Mouse (Mus musculus) midbrain, embryonic 10.5 days (tissue): Measurements from ENCODE around the gene Tnfrsf25. TPM values are rescaled to one million over a fixed set of nuclear protein-coding genes. Genes with fewer than 3 reads are reported as not detected.

Source experiments
- DNase-seq: peaks from one replicate; pipeline ENCODE4 v3.0.0-alpha.2; 2017; ENCODE audit warnings: low spot score
- H3K27ac ChIP-seq: fragments of 300-500 bp; sonication (generic); replicated peaks from 2 replicates; pipeline ENCODE4 v1.5.1; 2016; ENCODE audit warnings: mild to moderate bottlenecking
- H3K27me3 ChIP-seq: fragments of 300-500 bp; sonication (generic); 2 replicates; pipeline ENCODE4 v1.6.1; 2016; ENCODE audit warnings: low read depth, mild to moderate bottlenecking; ENCODE audit not compliant: poor library complexity, severe bottlenecking
- H3K36me3 ChIP-seq: fragments of 300-500 bp; sonication (generic); 2 replicates; pipeline ENCODE4 v1.6.1; 2016; ENCODE audit warnings: mild to moderate bottlenecking, moderate library complexity
- H3K4me1 ChIP-seq: fragments of 300-500 bp; sonication (generic); 2 replicates; pipeline ENCODE4 v1.6.1; 2016
- H3K4me3 ChIP-seq: fragments of 300-500 bp; sonication (generic); 2 replicates; pipeline ENCODE4 v1.5.1; 2016; ENCODE audit warnings: mild to moderate bottlenecking, moderate library complexity
- H3K9me3 ChIP-seq: fragments of 300-500 bp; sonication (generic); replicated peaks from 2 replicates; pipeline ENCODE4 v1.6.1; 2016; ENCODE audit warnings: mild to moderate bottlenecking
- WGBS: fragments of 180-500 bp; shearing (Covaris S2); methylation state at CpG from one replicate; pipeline ENCODE4 v1.1.7; 2016; 5-methylcytosine and 5-hydroxymethylcytosine counted together
- polyA plus RNA-seq: library from polyadenylated mRNA; unstranded; fragments of >200 nt; fragmentation: Nextera tagmentation; extraction: Ambion mirVana; gene quantifications from 2 replicates; pipeline ENCODE4 v1.2.1, GENCODE M21; 2016

Gene Tnfrsf25
- polyA plus RNA-seq, 1 experiment from 2014 or later = 0.47 TPM

DNA sequence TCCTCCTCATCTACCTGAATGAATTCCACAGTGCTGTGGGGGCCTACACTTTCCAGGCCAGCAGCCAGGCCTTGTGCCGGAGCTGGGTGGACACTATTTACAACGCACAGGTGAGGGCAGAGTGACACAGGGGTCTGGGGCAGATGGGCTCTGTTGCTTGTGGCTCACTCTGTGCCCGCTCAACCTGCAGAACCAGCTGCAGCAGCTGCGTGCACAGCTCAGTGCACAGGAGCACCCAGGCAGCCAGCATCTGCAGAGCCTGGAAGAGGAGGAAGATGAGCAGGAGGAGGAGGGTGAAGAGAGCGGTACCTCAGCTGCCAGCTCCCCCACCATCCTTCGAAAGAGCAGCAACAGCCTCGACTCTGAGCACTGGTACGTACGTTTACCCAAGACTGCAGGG is 3.4 kb upstream of the Tnfrsf25 start:
- 64% methylated on average over 9 of the region's 9 CpGs for WGBS
- Histone ChIP-seq H3K4me1 (peaks cover 44% of the 10 kb centered on the region), H3K9me3 (no peaks in the 10 kb centered on the region), H3K27ac (no peak overlapping the region), H3K36me3 (peaks cover 46% of the 10 kb centered on the region), H3K4me3 (no peak overlapping the region), H3K27me3 (peaks cover 97% of the 10 kb centered on the region)
- no peak for DNase-seq

GRCm38 (mm10) chr4:152114080-152114479 is 1.7 kb upstream of the Tnfrsf25 start:
- DNase-seq = no peak
- peaks cover 97% of the 10 kb centered on the region for H3K27me3 ChIP-seq
- peaks cover 38% of the 10 kb centered on the region for H3K36me3 ChIP-seq
- no peak overlapping the region for H3K27ac ChIP-seq
- no peak overlapping the region for H3K4me3 ChIP-seq
- 54% methylated on average over 16 of the region's 16 CpGs for WGBS
- H3K9me3 ChIP-seq = no peaks in the 10 kb centered on the region
- peaks cover 34% of the 10 kb centered on the region for H3K4me1 ChIP-seq

DNA sequence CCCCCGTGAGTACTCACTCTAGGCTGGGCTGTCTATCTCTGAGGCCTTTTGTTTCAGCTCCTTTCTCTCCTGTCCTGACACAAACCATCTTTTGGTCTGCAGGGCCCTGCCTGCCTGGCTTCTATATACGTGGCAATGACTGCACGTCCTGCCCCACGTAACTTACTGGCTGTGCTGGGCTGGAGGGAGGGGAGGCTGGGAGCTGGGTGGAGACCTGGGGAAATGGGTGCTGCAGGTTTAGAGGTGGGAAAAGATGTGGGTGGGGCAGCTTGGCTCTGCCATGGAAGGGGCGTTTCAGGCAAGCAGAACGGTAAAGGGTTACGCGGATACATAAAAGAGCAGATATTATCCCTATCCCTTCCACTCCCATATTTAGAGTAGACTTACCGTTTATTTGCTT is 1.8 kb downstream of the Tnfrsf25 start:
- 76% methylated on average over 9 of the region's 9 CpGs for WGBS
- Histone ChIP-seq H3K27ac (no peak overlapping the region), H3K4me1 (peaks cover 51% of the 10 kb centered on the region), H3K27me3 (peaks cover 100% of the 10 kb centered on the region), H3K9me3 (no peaks in the 10 kb centered on the region), H3K36me3 (peaks cover 18% of the 10 kb centered on the region), H3K4me3 (no peak overlapping the region)
- no peak for DNase-seq

DNA sequence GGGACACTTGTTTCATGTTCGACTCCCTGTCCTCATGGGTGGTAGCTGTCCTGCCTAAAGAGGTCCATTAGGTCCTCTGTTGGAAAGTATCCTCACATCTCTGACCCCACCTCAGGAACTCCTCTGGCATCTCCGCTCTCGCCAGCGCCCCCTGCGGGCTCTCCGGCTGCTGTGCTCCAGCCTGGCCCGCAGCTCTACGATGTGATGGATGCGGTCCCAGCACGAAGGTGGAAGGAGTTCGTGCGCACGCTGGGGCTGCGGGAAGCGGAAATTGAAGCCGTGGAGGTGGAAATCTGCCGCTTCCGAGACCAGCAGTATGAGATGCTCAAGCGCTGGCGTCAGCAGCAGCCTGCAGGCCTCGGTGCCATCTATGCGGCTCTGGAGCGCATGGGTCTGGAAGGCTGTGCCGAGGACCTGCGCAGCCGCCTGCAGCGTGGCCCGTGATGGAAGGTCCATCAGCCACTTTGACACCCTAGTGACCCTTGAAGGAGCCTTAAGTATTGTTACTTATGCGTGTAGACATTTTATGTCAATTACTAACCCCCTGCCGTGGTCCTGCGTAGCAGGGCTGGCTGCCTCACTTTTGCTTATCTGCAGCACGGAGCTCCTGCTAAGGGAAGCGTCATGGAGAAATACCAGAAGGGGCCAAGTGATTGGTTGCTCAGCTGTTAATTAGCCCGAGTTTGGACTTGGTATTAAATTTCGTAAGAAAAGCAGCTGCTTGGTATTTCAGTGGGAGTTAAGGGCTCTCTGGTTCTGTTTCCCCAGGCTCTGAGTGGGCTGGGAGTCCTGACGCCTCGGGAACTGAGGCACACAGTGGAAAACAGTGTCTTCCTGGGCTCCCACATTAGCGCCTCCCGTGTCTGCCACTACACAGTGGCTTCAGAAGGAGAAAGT is 3.9 kb downstream of the Tnfrsf25 start:
- Histone ChIP-seq H3K36me3 (peaks cover 5% of the 10 kb centered on the region), H3K27me3 (peaks cover 100% of the 10 kb centered on the region), H3K9me3 (no peaks in the 10 kb centered on the region), H3K4me1 (peaks cover 46% of the 10 kb centered on the region), H3K27ac (no peak overlapping the region), H3K4me3 (peak overlapping the region; percentile 40)
- 2% methylated on average over 39 of the region's 39 CpGs for WGBS
- DNase-seq = peak; percentile 69

DNA sequence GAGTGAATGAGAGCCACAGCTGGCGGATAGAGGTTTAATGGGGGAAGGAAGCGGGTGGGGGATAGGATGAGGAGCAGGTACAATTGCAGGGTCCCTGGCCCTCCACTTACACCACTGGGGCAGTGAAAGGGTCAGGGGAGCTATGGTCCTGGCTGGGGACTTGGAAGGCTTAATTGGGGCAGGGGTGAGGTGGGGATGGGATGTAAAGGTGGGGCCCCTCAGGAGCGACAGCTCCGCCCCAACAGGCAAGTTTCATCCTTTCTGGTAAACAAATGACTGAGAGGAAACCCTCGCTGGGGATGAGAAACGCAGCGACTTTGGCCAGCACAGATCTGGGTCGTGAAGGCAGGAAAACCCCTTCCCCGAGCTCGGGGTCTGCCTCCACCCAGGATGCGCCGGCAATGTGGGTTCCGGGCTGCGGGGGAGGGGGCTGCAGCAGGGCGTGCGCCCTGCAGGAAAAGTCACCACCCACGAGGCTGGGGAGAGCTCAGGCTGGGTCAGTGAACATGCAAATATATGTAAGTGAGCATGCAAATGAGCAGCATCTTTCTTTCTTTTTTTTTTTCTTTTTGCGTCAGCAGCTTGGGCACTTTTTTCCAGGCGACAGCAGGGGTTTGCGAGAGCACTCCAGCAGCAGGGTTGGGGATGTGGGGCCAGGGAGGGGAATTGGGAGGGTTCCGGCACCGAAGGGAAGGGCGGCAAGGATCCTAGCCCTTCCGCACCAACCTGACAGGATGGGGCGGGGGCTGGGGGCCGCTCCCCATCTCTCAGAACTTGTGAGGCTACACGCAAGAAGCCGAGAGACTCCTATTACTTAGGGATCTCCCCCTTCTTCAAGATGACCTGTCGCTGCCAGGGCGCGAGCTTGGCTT is 4.8 kb downstream of the Tnfrsf25 start:
- Histone ChIP-seq H3K4me1 (peaks cover 51% of the 10 kb centered on the region), H3K9me3 (no peaks in the 10 kb centered on the region), H3K4me3 (peak overlapping the region; percentile 40), H3K27ac (no peak overlapping the region), H3K36me3 (no peaks in the 10 kb centered on the region), H3K27me3 (peaks cover 100% of the 10 kb centered on the region)
- under 1% methylated on average over 31 of the region's 31 CpGs for WGBS
- DNase-seq = no peak

- peaks cover 100% of the 10 kb centered on the region for H3K27me3 ChIP-seq
- peaks cover 51% of the 10 kb centered on the region for H3K4me1 ChIP-seq
- WGBS = under 1% methylated on average over 12 of the region's 12 CpGs
- no peak overlapping the region for H3K27ac ChIP-seq
- no peak for DNase-seq
- H3K36me3 ChIP-seq = no peaks in the 10 kb centered on the region
- H3K9me3 ChIP-seq = no peaks in the 10 kb centered on the region
- peak overlapping the region; percentile 40 for H3K4me3 ChIP-seq
These were observed 5.4 kb downstream of the Tnfrsf25 start for GRCm38 (mm10) chr4:152121183-152121505.

DNA sequence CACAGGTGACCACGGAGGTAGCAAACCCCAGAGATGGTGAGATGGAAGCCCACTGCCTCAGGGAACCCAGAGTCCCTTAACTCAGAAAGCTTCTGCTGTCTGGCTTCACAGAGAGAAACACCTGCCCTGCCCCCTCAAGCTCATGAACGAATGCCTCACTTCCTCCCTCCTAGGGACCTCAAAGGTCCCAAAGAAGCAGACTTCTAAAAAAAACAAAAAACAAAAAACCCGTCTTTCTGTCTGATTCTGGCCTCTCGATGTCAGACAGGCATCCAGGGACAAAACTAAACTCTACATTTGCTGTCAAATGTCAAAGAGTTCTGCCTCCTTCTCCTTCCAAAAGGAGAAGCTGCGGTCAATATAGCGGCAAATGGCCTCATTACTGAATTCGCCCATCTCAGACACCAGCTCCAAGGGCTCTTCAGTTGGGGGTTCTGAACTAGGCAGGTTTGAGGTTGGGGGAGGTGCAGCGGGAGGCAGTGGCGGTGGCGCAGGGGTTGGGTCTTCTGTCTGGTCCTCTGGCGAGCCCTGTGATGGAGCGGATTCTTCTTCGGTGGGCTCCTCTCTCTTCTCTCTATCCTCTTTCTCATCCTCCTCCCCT is 8.7 kb downstream of the Tnfrsf25 start:
- no peaks in the 10 kb centered on the region for H3K36me3 ChIP-seq
- peaks cover 57% of the 10 kb centered on the region for H3K4me1 ChIP-seq
- WGBS = 9% methylated on average over 13 of the region's 13 CpGs
- no peaks in the 10 kb centered on the region for H3K9me3 ChIP-seq
- H3K27ac ChIP-seq = no peak overlapping the region
- no peak overlapping the region for H3K4me3 ChIP-seq
- DNase-seq = no peak
- H3K27me3 ChIP-seq = peaks cover 100% of the 10 kb centered on the region

DNA sequence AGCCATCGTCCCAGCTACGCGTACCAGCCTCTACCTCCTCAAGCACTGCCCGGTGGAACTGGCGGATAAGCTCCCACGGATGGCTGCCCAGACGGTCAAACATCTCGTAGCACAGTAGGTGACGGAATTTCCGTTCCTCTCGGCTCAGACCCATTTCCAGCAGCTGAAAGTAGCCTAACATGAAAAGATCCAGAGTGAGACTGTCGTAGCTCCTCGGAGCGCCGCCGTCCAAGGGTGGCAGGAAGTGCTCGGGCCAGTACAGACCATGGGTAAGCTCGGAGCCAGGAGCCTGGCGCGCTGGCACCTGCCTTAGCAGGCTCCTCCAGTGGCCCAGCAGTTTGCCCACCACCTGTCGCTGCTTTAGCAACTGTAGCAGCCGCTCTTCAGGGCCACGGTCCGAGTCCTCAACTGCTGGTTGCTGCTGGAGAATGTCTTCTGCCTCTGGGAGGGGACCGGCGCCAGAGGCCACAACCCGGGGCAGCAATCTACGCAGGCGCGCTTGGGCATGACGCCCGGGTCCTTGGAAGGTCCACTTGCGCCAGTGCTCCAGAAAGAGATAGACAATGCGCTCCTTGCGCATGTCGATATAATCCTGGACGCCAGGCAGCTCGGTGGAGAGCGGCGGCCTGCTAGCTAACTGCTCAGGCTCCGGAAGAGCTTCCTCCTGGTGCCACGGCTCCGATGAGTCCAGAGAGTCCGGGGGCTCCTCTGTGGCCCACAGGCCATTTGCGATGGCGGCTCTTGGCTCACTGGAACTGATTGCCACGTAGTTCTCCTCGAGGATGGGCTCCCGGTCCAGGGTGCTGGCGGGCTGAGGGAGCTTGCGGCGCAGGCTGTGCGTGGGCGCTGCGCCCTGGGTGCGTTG is 9.7 kb downstream of the Tnfrsf25 start:
- H3K9me3 ChIP-seq = no peaks in the 10 kb centered on the region
- 0 out of 2 replicates have a peak overlapping the region, but pooled peaks have one; percentile 9 for H3K27ac ChIP-seq
- peaks cover 57% of the 10 kb centered on the region for H3K4me1 ChIP-seq
- peaks cover 100% of the 10 kb centered on the region for H3K27me3 ChIP-seq
- peak overlapping the region; percentile 44 for H3K4me3 ChIP-seq
- WGBS = 5% methylated on average over 56 of the region's 56 CpGs
- H3K36me3 ChIP-seq = no peaks in the 10 kb centered on the region
- peak; percentile 51 for DNase-seq

DNA sequence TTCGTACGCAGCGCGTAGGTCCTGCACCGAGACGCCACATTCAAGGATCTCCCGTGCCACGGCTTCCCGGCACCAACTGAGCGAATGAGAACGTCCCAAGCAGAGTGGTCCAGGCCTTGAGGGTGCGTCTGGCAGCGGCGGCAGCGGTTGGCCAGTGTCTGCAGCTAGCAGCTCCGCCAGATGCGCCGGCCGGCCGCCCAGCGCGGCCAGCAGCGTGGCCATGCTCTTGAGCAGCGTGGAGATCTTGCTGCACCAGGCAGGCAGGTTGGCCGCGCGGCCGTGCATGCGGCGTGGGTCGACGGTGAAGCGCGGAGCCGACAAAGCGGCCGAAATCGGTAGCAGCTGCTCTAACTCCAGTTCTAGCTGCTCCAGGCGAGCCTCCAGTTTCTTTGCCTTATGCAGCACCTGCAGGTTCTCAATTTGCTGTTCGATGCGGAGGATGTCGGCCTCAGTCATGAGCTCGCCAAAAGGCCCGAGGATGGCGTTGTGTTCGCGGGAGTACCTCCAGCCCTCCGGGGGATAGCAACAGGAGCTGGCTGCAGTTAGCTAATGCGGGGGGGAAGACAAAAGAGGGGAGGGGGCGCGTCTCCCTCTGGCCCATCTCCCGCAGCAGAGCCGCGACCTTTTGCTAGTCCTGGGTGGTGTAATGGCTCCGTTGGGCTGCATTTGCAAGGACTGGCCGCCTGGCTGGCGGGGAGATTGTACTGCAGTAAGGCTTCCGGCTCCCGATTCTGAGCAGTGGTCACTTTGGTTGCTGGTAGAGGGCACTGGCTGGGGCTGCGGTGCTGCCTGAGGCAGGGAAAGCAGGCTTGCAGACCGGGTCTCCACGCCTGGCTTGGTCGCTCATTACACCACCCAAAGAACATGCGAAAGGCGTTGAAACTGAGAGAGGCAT is 10.5 kb downstream of the Tnfrsf25 start:
- Histone ChIP-seq H3K27ac (0 out of 2 replicates have a peak overlapping the region, but pooled peaks have one; percentile 14), H3K27me3 (peaks cover 100% of the 10 kb centered on the region), H3K36me3 (no peaks in the 10 kb centered on the region), H3K9me3 (no peaks in the 10 kb centered on the region), H3K4me1 (peaks cover 57% of the 10 kb centered on the region), H3K4me3 (peak overlapping the region; percentile 44)
- 3% methylated on average over 65 of the region's 65 CpGs for WGBS
- peak; percentile 66 for DNase-seq

DNA sequence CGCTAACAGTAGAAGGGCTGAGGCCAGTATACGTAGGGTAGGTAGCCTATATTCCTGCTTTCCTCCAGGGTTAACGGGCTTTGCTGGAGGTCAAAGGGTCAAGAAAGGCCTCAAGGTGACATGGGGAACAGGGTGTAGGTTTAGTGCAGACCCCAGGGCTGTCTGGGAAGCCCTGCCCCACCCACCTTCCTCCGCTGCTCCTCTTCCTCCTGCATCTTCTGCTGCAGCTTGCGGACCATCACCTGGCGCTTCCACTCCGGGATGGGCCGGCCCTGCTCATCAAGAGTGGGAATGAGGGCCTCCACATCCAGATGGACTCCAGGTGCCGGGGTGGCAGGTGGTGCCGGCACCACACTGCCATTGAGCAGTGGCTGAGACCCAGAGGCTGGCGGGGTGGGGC is 12.2 kb downstream of the Tnfrsf25 start:
- 71% methylated on average over 11 of the region's 11 CpGs for WGBS
- Histone ChIP-seq H3K27me3 (peaks cover 100% of the 10 kb centered on the region), H3K4me3 (no peak overlapping the region), H3K27ac (no peak overlapping the region), H3K36me3 (no peaks in the 10 kb centered on the region), H3K9me3 (no peaks in the 10 kb centered on the region), H3K4me1 (peaks cover 70% of the 10 kb centered on the region)
- DNase-seq = no peak

DNA sequence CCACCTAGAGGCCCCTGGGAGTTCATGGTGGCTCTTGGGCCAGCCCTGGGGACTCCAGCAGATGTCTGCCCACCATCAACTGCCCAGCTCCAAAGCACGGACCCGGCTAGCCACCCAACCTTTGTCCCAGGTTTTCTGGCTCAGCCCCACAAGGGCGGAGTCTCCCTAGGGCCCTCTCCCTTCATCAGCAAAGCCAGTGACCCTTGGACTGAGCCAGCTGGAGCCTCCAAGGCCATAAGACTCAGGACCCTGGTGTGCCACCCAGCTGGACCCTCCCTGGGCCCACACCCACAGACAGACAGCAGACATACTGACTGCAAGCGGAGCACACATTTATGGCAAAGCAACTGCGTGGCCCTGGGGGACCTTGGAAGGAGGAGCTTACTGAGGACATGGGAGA is 13.1 kb downstream of the Tnfrsf25 start:
- Histone ChIP-seq H3K27me3 (peaks cover 100% of the 10 kb centered on the region), H3K27ac (no peak overlapping the region), H3K9me3 (no peaks in the 10 kb centered on the region), H3K4me3 (no peak overlapping the region), H3K36me3 (no peaks in the 10 kb centered on the region), H3K4me1 (peaks cover 70% of the 10 kb centered on the region)
- no peak for DNase-seq
- WGBS = 52% methylated on average over 5 of the region's 5 CpGs
